Mouse (Mus musculus) urinary bladder, postnatal 0 days (tissue): ENCODE results near the gene Nxpe2. TPM values are rescaled to one million over a fixed set of nuclear protein-coding genes. Genes with fewer than 3 reads are reported as not detected.

Experiments
- polyA plus RNA-seq: library from polyadenylated mRNA; unstranded; fragments of >200 nt; fragmentation: Nextera tagmentation; extraction: Ambion mirVana; gene quantifications from 2 replicates; pipeline ENCODE4 v1.2.1, GENCODE M21; 2015

The Nxpe2 gene
- 1.2 and 2.6 TPM in 2 replicates for polyA plus RNA-seq

GRCm38 (mm10) chr9:48353148-48353698 lies at the start of gene Nxpe2:
Gene Nxpe2 (minus strand): TSS chr9:48353454.

Other genes starting within 250 kb of the Nxpe2 start
- gene Nxpe4, start 191.4 kb downstream of the Nxpe2 start, polyA plus RNA-seq = 3.7 TPM in 2 replicates
- gene Rexo2, start 127.2 kb upstream of the Nxpe2 start, polyA plus RNA-seq = 551 and 605 TPM in 2 replicates
- 104 and 114 TPM in 2 replicates for gene Rbm7, start 141.8 kb upstream of the Nxpe2 start, polyA plus RNA-seq
- gene Gm5617, start 142.0 kb upstream of the Nxpe2 start, polyA plus RNA-seq = 45.9 and 47.4 TPM in 2 replicates